Mouse (Mus musculus) lung, adult 2 months (tissue): ENCODE results near the gene Ccdc137.
A peak's percentile ranks its signal among the peaks of the same experiment; 100 is the strongest.

Experiments
- CTCF ChIP-seq: fragments of 200-500 bp; IDR thresholded peaks from 2 replicates; pipeline ENCODE4 v1.5.1; 2011; ENCODE audit warnings: mild to moderate bottlenecking, low read length, control low read depth; ENCODE audit not compliant: insufficient read depth
- POLR2A ChIP-seq: fragments of 200-500 bp; IDR thresholded peaks from 2 replicates; pipeline ENCODE4 v1.6.1; 2011; ENCODE audit warnings: low read depth, mild to moderate bottlenecking, control low read depth, low read length, borderline replicate concordance; ENCODE audit errors: extremely low read depth

GRCm38 (mm10) chr11:120437152-120437856 is 20.6 kb upstream of the Ccdc137 start, which contains the start of gene Nploc4:
- TF ChIP-seq CTCF (no peak), POLR2A (peak; percentile 61; the same call in 1 of the 2 replicates)
